Mouse (Mus musculus): Measurements from ENCODE around the gene Dcdc2b. TPM values are rescaled to one million over a fixed set of nuclear protein-coding genes. Genes with fewer than 3 reads are reported as not detected.

Gene Dcdc2b
- polyA plus RNA-seq (2015; fragmentation: Nextera tagmentation; extraction: Ambion mirVana): 2.3 and 4.5 TPM in 2 replicates

- Histone ChIP-seq H3K4me2 (no peak within 1 kb of the TSS), H3K27ac (no peak within 1 kb of the TSS), H3K27me3 (no peaks in the 10 kb centered on the region), H3K9ac (no peak within 1 kb of the TSS; the same call in 1 of the 2 replicates), H3K4me1 (peaks cover 16% of the 10 kb centered on the region), H3K36me3 (ENCODE audit: poor library complexity, severe bottlenecking) (peaks cover 28% of the 10 kb centered on the region), H3K4me3 (no peak within 1 kb of the TSS), H3K9me3 (replicated peaks) (no peaks in the 10 kb centered on the region)
- ATAC-seq: no peak
- 82% methylated on average over 6 of the region's 6 CpGs for WGBS
These were observed at the start of gene Dcdc2b for GRCm38 (mm10) chr4:129614093-129614492. Gene Dcdc2b (minus strand): TSS chr4:129614257.

GRCm38 (mm10) chr4:129662255-129662813 is 48.3 kb upstream of the Dcdc2b start:
- WGBS: 81% methylated on average over 3 of the region's 3 CpGs
- no peak overlapping the region for H3K9ac ChIP-seq
- no peak overlapping the region for H3K4me3 ChIP-seq
- no peak overlapping the region for H3K4me2 ChIP-seq
- no peaks in the 10 kb centered on the region for H3K27me3 ChIP-seq
- peaks cover 53% of the 10 kb centered on the region for H3K36me3 ChIP-seq (ENCODE audit: poor library complexity, severe bottlenecking)
- H3K4me1 ChIP-seq: no peaks in the 10 kb centered on the region
- ATAC-seq: no peak
- H3K9me3 ChIP-seq (replicated peaks): no peaks in the 10 kb centered on the region
- no peak overlapping the region for H3K27ac ChIP-seq

DNA sequence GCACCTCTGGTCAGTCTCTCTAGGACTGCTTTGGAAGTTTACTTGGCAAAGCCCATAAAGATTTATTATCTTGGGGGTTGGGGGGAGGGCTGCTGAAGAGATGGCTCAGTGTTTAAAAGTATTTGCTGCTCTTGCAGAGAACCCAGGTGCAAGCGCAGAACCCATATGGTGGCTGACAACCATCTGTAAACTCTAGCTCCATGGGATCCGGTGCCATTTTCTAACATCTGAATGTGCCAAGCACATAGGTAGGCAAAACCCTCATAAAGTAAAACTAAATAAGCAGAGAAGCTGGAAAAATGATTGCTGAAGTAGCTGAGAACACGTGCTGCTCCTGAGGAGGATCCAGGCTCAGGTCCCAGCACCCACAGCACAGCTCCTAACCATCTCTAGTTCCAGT is 47.5 kb upstream of the Dcdc2b start:
- H3K4me3 ChIP-seq: no peak overlapping the region
- H3K4me1 ChIP-seq: no peaks in the 10 kb centered on the region
- H3K9me3 ChIP-seq (replicated peaks): no peaks in the 10 kb centered on the region
- 89% methylated on average over 3 of the region's 3 CpGs for WGBS
- H3K9ac ChIP-seq: no peak overlapping the region
- no peak for ATAC-seq
- H3K4me2 ChIP-seq: no peak overlapping the region
- no peak overlapping the region for H3K27ac ChIP-seq
- H3K27me3 ChIP-seq: no peaks in the 10 kb centered on the region
- H3K36me3 ChIP-seq (ENCODE audit: poor library complexity, severe bottlenecking): peaks cover 57% of the 10 kb centered on the region

GRCm38 (mm10) chr4:129654770-129655169 is 40.7 kb upstream of the Dcdc2b start:
- Histone ChIP-seq H3K36me3 (ENCODE audit: poor library complexity, severe bottlenecking) (peaks cover 94% of the 10 kb centered on the region), H3K4me3 (no peak overlapping the region), H3K27me3 (no peaks in the 10 kb centered on the region), H3K4me1 (no peaks in the 10 kb centered on the region), H3K4me2 (no peak overlapping the region), H3K9ac (no peak overlapping the region), H3K9me3 (replicated peaks) (no peaks in the 10 kb centered on the region), H3K27ac (no peak overlapping the region)
- ATAC-seq: no peak
- WGBS: 91% methylated on average over 14 of the region's 14 CpGs

DNA sequence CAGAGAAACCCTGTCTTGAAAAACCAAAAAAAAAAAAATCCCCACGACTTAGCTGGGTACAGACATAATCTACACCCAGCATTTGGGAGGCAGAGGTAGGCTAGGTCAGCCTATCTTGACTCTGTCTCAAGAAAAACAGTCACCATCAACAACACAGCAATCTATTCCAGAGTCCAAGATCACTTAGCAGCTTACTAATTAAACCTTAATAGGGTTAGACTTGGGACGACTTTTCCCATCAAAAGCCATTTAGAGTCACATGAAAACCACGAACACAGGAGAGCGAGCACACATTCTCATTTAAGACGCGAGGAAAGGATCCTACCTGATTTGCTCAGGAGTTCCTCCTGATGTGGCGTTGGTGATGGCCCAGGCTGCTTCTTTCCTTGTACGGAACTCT is 36.3 kb upstream of the Dcdc2b start:
- H3K9ac ChIP-seq: no peak overlapping the region
- H3K36me3 ChIP-seq (ENCODE audit: poor library complexity, severe bottlenecking): peaks cover 96% of the 10 kb centered on the region
- no peaks in the 10 kb centered on the region for H3K9me3 ChIP-seq (replicated peaks)
- no peaks in the 10 kb centered on the region for H3K27me3 ChIP-seq
- H3K4me3 ChIP-seq: no peak overlapping the region
- ATAC-seq: no peak
- H3K4me1 ChIP-seq: no peaks in the 10 kb centered on the region
- no peak overlapping the region for H3K27ac ChIP-seq
- H3K4me2 ChIP-seq: no peak overlapping the region
- 94% methylated on average over 8 of the region's 8 CpGs for WGBS

DNA sequence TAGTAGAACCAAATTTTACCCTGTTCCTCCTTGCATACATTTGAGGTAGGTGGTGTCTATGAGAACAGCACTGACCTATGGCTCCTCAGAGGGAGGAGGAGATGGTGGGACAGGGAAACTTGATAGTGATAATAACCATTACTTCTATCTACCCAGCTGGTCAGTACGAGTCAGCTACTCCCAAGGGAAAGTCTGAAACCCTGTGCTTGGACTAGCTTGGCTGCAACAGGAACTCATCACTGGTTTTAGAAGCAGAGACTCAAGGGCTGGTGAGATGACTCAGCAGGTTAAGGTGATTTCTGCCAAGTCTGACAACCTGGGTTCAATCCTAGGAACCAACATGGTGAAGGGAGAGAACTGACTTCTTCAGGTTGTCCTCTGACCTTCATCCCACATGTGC is 34.6 kb upstream of the Dcdc2b start:
- H3K27me3 ChIP-seq: no peaks in the 10 kb centered on the region
- no peak overlapping the region for H3K27ac ChIP-seq
- no peak overlapping the region for H3K4me2 ChIP-seq
- H3K9ac ChIP-seq: no peak overlapping the region
- H3K4me3 ChIP-seq: no peak overlapping the region
- 81% methylated on average over 1 of the region's 1 CpGs for WGBS
- ATAC-seq: no peak
- peaks cover 83% of the 10 kb centered on the region for H3K36me3 ChIP-seq (ENCODE audit: poor library complexity, severe bottlenecking)
- no peaks in the 10 kb centered on the region for H3K4me1 ChIP-seq
- no peaks in the 10 kb centered on the region for H3K9me3 ChIP-seq (replicated peaks)

DNA sequence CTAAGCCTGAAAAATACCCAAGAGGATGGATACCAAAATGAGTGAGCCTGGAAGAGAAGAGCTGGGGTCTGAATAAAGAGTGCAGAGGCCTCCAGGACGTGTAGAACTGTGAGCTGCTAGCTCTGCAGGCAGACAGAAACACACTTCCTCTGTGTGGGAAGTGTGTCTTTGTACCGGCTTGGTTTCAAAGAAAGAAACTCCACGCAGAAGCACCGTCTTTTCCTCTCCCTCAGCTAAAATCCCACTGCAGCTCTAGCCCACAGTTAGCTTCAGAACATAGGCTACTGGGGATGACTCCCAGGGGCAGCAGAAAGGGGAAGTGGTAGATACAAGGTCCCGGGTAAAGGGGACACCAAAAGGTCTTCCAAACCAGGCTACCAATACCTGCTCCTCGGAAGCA is 31.1 kb upstream of the Dcdc2b start:
- peaks cover 53% of the 10 kb centered on the region for H3K36me3 ChIP-seq (ENCODE audit: poor library complexity, severe bottlenecking)

GRCm38 (mm10) chr4:129641756-129642155 is 27.7 kb upstream of the Dcdc2b start:
- peak overlapping the region; percentile 75; the same call in 1 of the 2 replicates for H3K4me3 ChIP-seq
- no peaks in the 10 kb centered on the region for H3K9me3 ChIP-seq (replicated peaks)
- H3K27ac ChIP-seq: no peak overlapping the region
- peaks cover 44% of the 10 kb centered on the region for H3K36me3 ChIP-seq (ENCODE audit: poor library complexity, severe bottlenecking)
- WGBS: 43% methylated on average over 5 of the region's 5 CpGs
- ATAC-seq: no peak
- H3K4me1 ChIP-seq: peaks cover 38% of the 10 kb centered on the region
- peak overlapping the region; percentile 41 for H3K4me2 ChIP-seq
- H3K9ac ChIP-seq: 0 out of 2 replicates have a peak overlapping the region, but pooled peaks have one; percentile 10
- H3K27me3 ChIP-seq: no peaks in the 10 kb centered on the region

More for the DNA sequence above, 31.1 kb upstream of the Dcdc2b start:
- Histone ChIP-seq H3K4me1 (peaks cover 9% of the 10 kb centered on the region), H3K4me2 (no peak overlapping the region), H3K4me3 (no peak overlapping the region), H3K9ac (no peak overlapping the region), H3K27me3 (no peaks in the 10 kb centered on the region), H3K9me3 (replicated peaks) (no peaks in the 10 kb centered on the region), H3K27ac (no peak overlapping the region)
- 87% methylated on average over 6 of the region's 6 CpGs for WGBS
- no peak for ATAC-seq

DNA sequence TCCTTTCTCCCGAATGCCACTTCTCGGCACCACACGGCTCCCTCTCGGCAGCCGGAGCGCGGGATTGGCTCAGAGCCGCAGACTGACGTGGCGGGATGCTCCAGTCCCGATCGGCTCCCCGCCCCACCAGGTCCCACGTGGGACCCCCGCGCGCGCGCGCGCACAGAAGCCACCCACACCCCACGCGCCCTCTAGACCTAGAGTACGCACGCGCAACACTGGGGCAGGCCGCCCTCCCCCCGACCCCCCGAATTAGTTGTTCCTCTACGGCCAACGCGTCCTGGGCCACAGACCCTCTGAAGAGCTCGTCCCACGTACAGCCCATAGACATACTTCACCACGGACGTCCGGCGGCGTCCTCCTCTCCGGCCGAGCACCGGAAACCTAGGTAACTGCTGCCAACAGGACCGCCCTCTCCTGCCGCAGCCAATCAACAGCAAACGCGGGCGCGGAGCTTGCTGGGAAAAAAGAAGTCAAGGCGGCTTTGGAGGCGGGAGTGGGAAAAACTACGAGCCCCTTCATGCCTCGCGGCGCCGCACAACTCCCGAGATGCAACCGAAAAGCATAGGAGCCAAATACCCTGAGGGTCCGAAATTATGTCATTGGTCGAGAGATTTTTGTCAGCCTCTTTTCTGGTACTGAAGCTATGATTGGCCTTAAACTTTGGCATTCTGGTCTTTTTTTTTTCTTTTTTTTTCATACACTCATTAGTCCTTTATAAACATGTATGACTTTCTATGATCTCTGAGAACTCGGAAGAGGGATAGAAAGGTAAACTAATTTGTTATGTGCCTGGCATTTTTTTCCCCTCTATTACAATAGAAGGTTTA is 26.8 kb upstream of the Dcdc2b start, which contains the start of gene Txlna:
Txlna (minus strand) TSS at position 428 of the 830 bp plus-strand sequence.
- peaks cover 44% of the 10 kb centered on the region for H3K36me3 ChIP-seq (ENCODE audit: poor library complexity, severe bottlenecking)
- H3K9me3 ChIP-seq (replicated peaks): no peaks in the 10 kb centered on the region
- ATAC-seq: peak; percentile 96
- H3K27me3 ChIP-seq: no peaks in the 10 kb centered on the region
- peak within 1 kb of the TSS; percentile 92 for H3K27ac ChIP-seq
- peak within 1 kb of the TSS; percentile 92 for H3K9ac ChIP-seq
- peak within 1 kb of the TSS; percentile 75 for H3K4me3 ChIP-seq
- under 1% methylated on average over 60 of the region's 60 CpGs for WGBS
- peaks cover 38% of the 10 kb centered on the region for H3K4me1 ChIP-seq
- peak within 1 kb of the TSS; percentile 96 for H3K4me2 ChIP-seq

- Histone ChIP-seq H3K4me1 (peaks cover 38% of the 10 kb centered on the region), H3K36me3 (ENCODE audit: poor library complexity, severe bottlenecking) (peaks cover 44% of the 10 kb centered on the region), H3K4me2 (peak overlapping the region; percentile 96), H3K9ac (peak overlapping the region; percentile 92), H3K27ac (peak overlapping the region; percentile 92), H3K4me3 (peak overlapping the region; percentile 75), H3K9me3 (replicated peaks) (no peaks in the 10 kb centered on the region), H3K27me3 (no peaks in the 10 kb centered on the region)
- ATAC-seq: 0 out of 2 replicates have a peak, but pooled peaks have one; percentile 30
- 3% methylated on average over 17 of the region's 17 CpGs for WGBS
These were observed 26.1 kb upstream of the Dcdc2b start for GRCm38 (mm10) chr4:129640101-129640637.

DNA sequence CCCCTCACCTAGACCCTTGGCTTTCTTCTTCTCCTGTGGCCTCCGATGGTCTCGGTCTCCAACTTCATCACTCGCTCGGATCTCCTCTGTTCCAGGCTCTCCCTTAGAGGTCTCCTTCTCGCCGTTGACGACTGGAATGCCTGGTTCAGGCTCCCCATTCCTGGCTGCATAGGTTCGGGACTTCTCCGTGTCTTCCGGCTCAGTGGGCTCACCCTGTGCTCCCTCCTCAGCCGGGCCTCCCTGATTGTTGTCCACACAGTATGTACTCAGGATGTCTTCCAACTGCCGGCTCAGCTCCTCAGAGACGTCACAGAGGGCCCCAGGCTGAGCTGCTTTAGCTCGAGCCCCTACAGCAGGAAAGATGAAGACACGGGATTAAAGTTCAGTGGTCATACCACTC is 25.2 kb upstream of the Dcdc2b start:
- Histone ChIP-seq H3K9me3 (replicated peaks) (no peaks in the 10 kb centered on the region), H3K4me1 (peaks cover 38% of the 10 kb centered on the region), H3K27me3 (no peaks in the 10 kb centered on the region), H3K36me3 (ENCODE audit: poor library complexity, severe bottlenecking) (peaks cover 51% of the 10 kb centered on the region), H3K4me2 (peak overlapping the region; percentile 96), H3K4me3 (peak overlapping the region; percentile 75), H3K27ac (no peak overlapping the region), H3K9ac (peak overlapping the region; percentile 92)
- 87% methylated on average over 15 of the region's 15 CpGs for WGBS
- ATAC-seq: no peak

- Histone ChIP-seq H3K4me1 (peaks cover 27% of the 10 kb centered on the region), H3K36me3 (ENCODE audit: poor library complexity, severe bottlenecking) (peaks cover 97% of the 10 kb centered on the region), H3K27ac (no peak overlapping the region), H3K9ac (no peak overlapping the region), H3K4me3 (no peak overlapping the region), H3K9me3 (replicated peaks) (no peaks in the 10 kb centered on the region), H3K27me3 (no peaks in the 10 kb centered on the region), H3K4me2 (no peak overlapping the region)
- ATAC-seq: no peak
- 96% methylated on average over 6 of the region's 6 CpGs for WGBS
These were observed 19.8 kb upstream of the Dcdc2b start for GRCm38 (mm10) chr4:129633852-129634251.

Measured in forebrain, embryonic 13.5 days (tissue).